Mouse (Mus musculus) MEL (cell line): ENCODE measurements at regions not wholly inside any gene's neighbourhood (a gene's known extent, or its start where the extent isn't known, plus 50 kb on each side); places are given as distances from the start of the nearest gene placed in this dataset.

Experiments used
- CTCF ChIP-seq, 3 experiments: IDR thresholded peaks in 2 of 3; conservative IDR thresholded peaks in 1 of 3; 2 replicates each; pipeline ENCODE4 v1.5.1; 2011 to 2012; ENCODE audit warnings: low read length in 3 of 3, low read depth in 2 of 3, mild to moderate bottlenecking in 2 of 3, improper control_type of control experiment in 1 of 3, inconsistent platforms in 1 of 3, mixed read lengths in 1 of 3, moderate library complexity in 1 of 3; ENCODE audit not compliant: control insufficient read depth in 1 of 3, insufficient read depth in 1 of 3, poor library complexity in 1 of 3, severe bottlenecking in 1 of 3
- EP300 ChIP-seq, 2 experiments: IDR thresholded peaks; 2 replicates each; pipeline ENCODE4 v1.6.1; 2011; ENCODE audit warnings: improper control_type of control experiment in 2 of 2, low read length in 2 of 2, low read depth in 1 of 2, mild to moderate bottlenecking in 1 of 2
- GABPA ChIP-seq: IDR thresholded peaks from 2 replicates; pipeline ENCODE4 v1.6.1; 2012; ENCODE audit warnings: low read depth, mild to moderate bottlenecking, inconsistent platforms, low read length, improper control_type of control experiment, moderate library complexity
- POLR2A ChIP-seq, 2 experiments: IDR thresholded peaks; 2 replicates each; pipeline ENCODE4 v1.6.1; 2011 to 2012; ENCODE audit warnings: low read length in 2 of 2, mild to moderate bottlenecking in 2 of 2, control low read depth in 1 of 2, improper control_type of control experiment in 1 of 2, low read depth in 1 of 2, moderate library complexity in 1 of 2; ENCODE audit not compliant: control insufficient read depth in 1 of 2, insufficient read depth in 1 of 2, poor library complexity in 1 of 2
- RCOR1 ChIP-seq: IDR thresholded peaks from 2 replicates; pipeline ENCODE4 v1.6.1; 2012; ENCODE audit warnings: low read depth, mild to moderate bottlenecking, inconsistent platforms, low read length, improper control_type of control experiment
- SMC3 ChIP-seq: IDR thresholded peaks from 2 replicates; pipeline ENCODE4 v1.6.1; 2011; ENCODE audit warnings: low read depth, low read length, improper control_type of control experiment

DNA sequence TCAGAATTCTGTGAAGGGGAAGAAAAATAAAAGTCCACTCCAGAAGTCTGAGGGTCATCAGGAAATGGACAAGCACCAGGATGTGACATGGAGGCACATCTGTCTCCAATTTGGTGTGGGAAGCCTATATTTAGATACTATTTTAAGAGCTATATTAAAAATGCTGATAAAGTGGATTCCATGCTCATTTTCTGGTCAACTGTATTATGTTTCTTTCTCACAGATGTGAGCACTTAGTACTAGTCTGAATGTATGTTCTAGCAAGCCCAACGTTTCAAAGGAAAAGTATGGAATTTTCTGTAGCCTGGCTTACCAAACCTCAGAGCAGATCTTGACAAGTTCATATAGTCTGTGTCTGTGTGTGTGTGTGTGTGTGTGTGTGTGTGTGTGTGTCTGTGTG lies 197.0 kb downstream of the Dact1 start:
- TF ChIP-seq SMC3 (no peak), RCOR1 (no peak), EP300 (IDR thresholded peaks at IDR 0.05; ENCODE audit: low read depth in 1 of 2, low read length in 2 of 2) (no peak), CTCF (IDR thresholded peaks at IDR 0.05 in 2 of 3, conservative IDR thresholded peaks at IDR 0.05 in 1 of 3; ENCODE audit: control insufficient read depth in 1 of 3, insufficient read depth in 1 of 3, low read depth in 2 of 3, low read length in 3 of 3, poor library complexity in 1 of 3, severe bottlenecking in 1 of 3) (no peak), GABPA (no peak), POLR2A (IDR thresholded peaks at IDR 0.05; ENCODE audit: control insufficient read depth in 1 of 2, insufficient read depth in 1 of 2, low read depth in 1 of 2, low read length in 2 of 2, poor library complexity in 1 of 2) (no peak)
